Mouse (Mus musculus): Measurements from ENCODE around the gene Nufip2. TPM values are rescaled to one million over a fixed set of nuclear protein-coding genes. Genes with fewer than 3 reads are reported as not detected.

Gene Nufip2
- polyA plus RNA-seq (2015; fragmentation: Nextera tagmentation; extraction: Ambion mirVana): 3.0 and 3.3 TPM in 2 replicates

DNA sequence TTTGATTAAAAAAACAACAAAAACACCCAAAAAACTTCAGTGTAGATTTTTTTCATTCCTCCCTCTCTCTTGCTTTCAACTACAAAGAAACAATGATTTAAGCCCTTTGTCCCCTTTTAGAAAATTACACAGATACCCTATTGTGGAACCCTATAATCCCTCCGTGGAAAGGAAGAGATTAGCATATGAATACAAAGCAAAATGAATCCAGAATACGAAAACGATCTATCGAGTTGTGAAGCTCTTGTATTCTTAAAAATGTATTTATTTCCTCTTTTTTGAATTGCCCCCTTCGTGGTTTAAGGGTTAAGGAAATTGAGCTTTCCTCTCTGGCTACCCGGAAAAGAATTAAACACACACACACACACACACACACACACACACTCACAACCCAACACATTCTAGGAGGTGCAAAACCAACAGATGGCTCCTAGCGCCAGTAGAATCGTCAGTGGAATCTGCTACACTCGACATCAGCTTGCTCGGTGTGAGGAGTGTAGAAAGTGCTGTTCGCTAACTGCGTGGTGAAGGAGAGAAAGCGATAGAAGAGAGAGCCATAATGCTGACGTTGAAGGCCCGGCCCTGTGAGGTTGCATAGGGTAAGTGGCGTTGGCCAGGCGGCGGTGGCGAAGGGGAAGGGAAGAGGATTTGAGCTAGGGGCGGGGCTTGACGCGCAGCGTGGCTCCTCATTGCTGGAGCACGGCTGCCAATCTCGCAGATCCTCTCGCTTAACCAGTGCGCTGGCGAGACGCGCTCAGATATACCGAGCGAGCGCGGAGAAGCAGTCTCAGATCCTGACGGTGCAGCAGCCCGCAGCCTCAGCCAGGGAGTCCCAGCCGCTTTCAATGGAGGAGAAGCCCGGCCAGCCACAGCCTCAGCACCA lies at the start of gene Nufip2:
Gene Nufip2 (plus strand): TSS at position 773 of the 883 bp plus-strand sequence.

GRCm38 (mm10) chr11:77725183-77725582 lies 39.2 kb downstream of the Nufip2 start, which contains the start of gene Cryba1:
Gene Cryba1, minus strand, starts transcription at chr11:77725283.

GRCm38 (mm10) chr11:77762783-77763672 lies 77.1 kb downstream of the Nufip2 start, which contains the start of gene Myo18a:
Gene Myo18a, plus strand, starts transcription at chr11:77763246.

DNA sequence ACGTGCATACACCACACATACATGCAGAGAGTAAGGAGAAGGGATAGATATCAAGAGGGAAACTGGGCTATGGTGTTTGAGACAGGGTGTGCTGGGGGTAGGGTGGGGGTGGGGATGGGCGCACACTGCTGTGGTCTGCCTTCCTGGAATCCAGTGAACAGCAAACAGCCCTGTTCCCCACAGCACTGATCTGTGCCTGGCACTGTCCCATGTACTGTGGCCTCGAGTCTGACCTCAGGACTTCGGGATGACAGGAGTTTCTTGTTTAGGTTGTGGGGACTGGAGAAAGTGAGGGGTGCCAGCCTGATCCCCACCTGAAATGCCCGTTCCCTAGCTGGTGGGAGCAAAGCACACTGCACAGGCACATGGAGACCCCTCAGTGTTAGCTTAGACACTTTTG lies 101.8 kb downstream of the Nufip2 start, which contains the start of gene Gm10277:
Gene Gm10277 (minus strand): TSS at position 41 of the 400 bp plus-strand sequence.

Other genes with a start within 250 kb of the Nufip2 start
- 36.1 and 39.0 TPM in 2 replicates for gene Coro6, start 223.7 kb upstream of the Nufip2 start, polyA plus RNA-seq (2015; fragmentation: Nextera tagmentation; extraction: Ambion mirVana)
- 2.1 and 2.9 TPM in 2 replicates for gene Ankrd13b, start 196.5 kb upstream of the Nufip2 start, polyA plus RNA-seq (2015; fragmentation: Nextera tagmentation; extraction: Ambion mirVana)
- gene Git1, start 192.6 kb upstream of the Nufip2 start, polyA plus RNA-seq (2015; fragmentation: Nextera tagmentation; extraction: Ambion mirVana): 5.1 and 6.5 TPM in 2 replicates
- 2.4 and 11.6 TPM in 2 replicates for gene Abhd15, start 171.0 kb upstream of the Nufip2 start, polyA plus RNA-seq (2015; fragmentation: Nextera tagmentation; extraction: Ambion mirVana)
- gene Trp53i13, start 170.2 kb upstream of the Nufip2 start, polyA plus RNA-seq (2015; fragmentation: Nextera tagmentation; extraction: Ambion mirVana): 17.4 and 24.1 TPM in 2 replicates
- 0.18 TPM in 1 of 2 replicates, not detected in the other for gene Gm10392, start 167.0 kb upstream of the Nufip2 start, polyA plus RNA-seq (2015; fragmentation: Nextera tagmentation; extraction: Ambion mirVana)
- gene Taok1, start 78.3 kb upstream of the Nufip2 start, polyA plus RNA-seq (2015; fragmentation: Nextera tagmentation; extraction: Ambion mirVana): 12.0 and 14.0 TPM in 2 replicates
- gene Cryba1, start 39.1 kb downstream of the Nufip2 start, polyA plus RNA-seq (2015; fragmentation: Nextera tagmentation; extraction: Ambion mirVana): not detected in 2 replicates
- gene Myo18a, start 77.1 kb downstream of the Nufip2 start, polyA plus RNA-seq (2015; fragmentation: Nextera tagmentation; extraction: Ambion mirVana): 63.1 and 85.2 TPM in 2 replicates
- gene Gm10277, start 101.6 kb downstream of the Nufip2 start, polyA plus RNA-seq (2015; fragmentation: Nextera tagmentation; extraction: Ambion mirVana): 0.21 and 0.27 TPM in 2 replicates
- 0.24 and 0.53 TPM in 2 replicates for gene Pipox, start 207.9 kb downstream of the Nufip2 start, polyA plus RNA-seq (2015; fragmentation: Nextera tagmentation; extraction: Ambion mirVana)
- gene Sez6, start 244.6 kb downstream of the Nufip2 start, polyA plus RNA-seq (2015; fragmentation: Nextera tagmentation; extraction: Ambion mirVana): 0.14 and 0.22 TPM in 2 replicates